ENCODE assay signal across 26 mouse cellular contexts in the genomic region with DNA sequence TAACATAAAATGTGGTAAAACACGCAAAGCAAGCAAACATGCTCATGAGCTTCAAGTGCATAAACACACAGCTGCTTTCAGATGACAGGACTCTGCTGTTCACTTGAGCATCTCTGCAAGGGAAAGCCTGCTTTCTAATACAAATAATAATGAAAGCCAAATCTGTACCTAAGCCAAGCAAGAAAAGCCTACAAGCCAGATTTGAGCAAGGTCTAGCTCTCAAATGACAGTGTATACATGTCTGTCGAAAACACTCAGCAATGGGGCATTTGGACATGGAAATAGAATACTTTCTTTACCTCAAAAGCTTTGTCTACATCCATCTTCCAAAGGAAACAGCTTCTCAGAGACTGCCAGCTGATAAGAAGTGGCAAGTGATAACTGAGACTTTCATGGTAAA. TPM values are rescaled to one million over a fixed set of nuclear protein-coding genes. Genes with fewer than 3 reads are reported as not detected.
DNase-seq lines count a peak whose midpoint lies in the region; ATAC-seq lines count a peak whose summit lies in the region.
"Had no signal": no experiment of that assay in that cellular context is flagged by ENCODE, and none has a peak within 500 bp of the region (broad histone marks: within the 10 kb centered on the region; RNA-seq: fewer than 3 reads in every experiment).

No protein-coding gene starts in this region.

- peaks cover 7% of the 10 kb centered on the region; the same call in 1 of the 2 replicates for H3K4me1 ChIP-seq in kidney, embryonic 15.5 days
- H3K4me1 ChIP-seq in kidney, embryonic 14.5 days (ENCODE audit: control insufficient read depth, insufficient read depth, low read length), result no peaks in the 10 kb centered on the region
- H3K4me1 ChIP-seq in lung, embryonic 16.5 days (replicated peaks; ENCODE audit: control insufficient read depth, insufficient read depth, low read length), result peaks cover 7% of the 10 kb centered on the region
- peaks cover 6% of the 10 kb centered on the region; the same call in 1 of the 2 replicates for H3K4me1 ChIP-seq in stomach, embryonic 14.5 days (ENCODE audit: control insufficient read depth, insufficient read depth, low read length)
- no peaks in the 10 kb centered on the region for H3K4me1 ChIP-seq in forebrain, embryonic 13.5 days
- H3K4me1 ChIP-seq: forebrain, embryonic 15.5 days; hindbrain, embryonic 15.5 days; liver, embryonic 12.5 days; midbrain, embryonic 12.5 days had no signal

- H3K4me2 ChIP-seq in kidney, embryonic 15.5 days, result no peak overlapping the region
- H3K4me2 ChIP-seq in kidney, embryonic 14.5 days (replicated peaks; ENCODE audit: low read depth, low read length), result no peak overlapping the region
- no peak overlapping the region for H3K4me2 ChIP-seq in lung, embryonic 16.5 days (ENCODE audit: low read depth, low read length)
- no peak overlapping the region for H3K4me2 ChIP-seq in stomach, embryonic 14.5 days (replicated peaks; ENCODE audit: low read depth, low read length)
- no peak overlapping the region for H3K4me2 ChIP-seq in forebrain, embryonic 13.5 days
- H3K4me2 ChIP-seq: embryonic facial prominence, embryonic 15.5 days; forebrain, embryonic 15.5 days; hindbrain, embryonic 15.5 days; limb, embryonic 12.5 days; liver, embryonic 12.5 days; midbrain, embryonic 12.5 days had no signal

- no peaks in the 10 kb centered on the region for H3K36me3 ChIP-seq in kidney, embryonic 15.5 days
- H3K36me3 ChIP-seq in kidney, embryonic 14.5 days (ENCODE audit: control insufficient read depth, insufficient read depth, low read length), result no peaks in the 10 kb centered on the region
- H3K36me3 ChIP-seq in lung, embryonic 16.5 days (ENCODE audit: control insufficient read depth, insufficient read depth, low read length), result no peaks in the 10 kb centered on the region
- H3K36me3 ChIP-seq in stomach, embryonic 14.5 days (ENCODE audit: control insufficient read depth, insufficient read depth, low read length), result no peaks in the 10 kb centered on the region
- H3K36me3 ChIP-seq in forebrain, embryonic 13.5 days (ENCODE audit: poor library complexity, severe bottlenecking), result no peaks in the 10 kb centered on the region
- H3K36me3 ChIP-seq: embryonic facial prominence, embryonic 15.5 days; forebrain, embryonic 15.5 days; heart, embryonic 10.5 days; hindbrain, embryonic 15.5 days; limb, embryonic 12.5 days; liver, embryonic 12.5 days; midbrain, embryonic 12.5 days had no signal

- H3K4me3 ChIP-seq in kidney, embryonic 15.5 days (replicated peaks), result no peak overlapping the region
- no peak overlapping the region for H3K4me3 ChIP-seq in kidney, embryonic 14.5 days (ENCODE audit: low read length)
- H3K4me3 ChIP-seq in lung, embryonic 16.5 days (ENCODE audit: low read length), result no peak overlapping the region
- H3K4me3 ChIP-seq in stomach, embryonic 14.5 days (ENCODE audit: low read depth, low read length), result no peak overlapping the region
- no peak overlapping the region for H3K4me3 ChIP-seq in forebrain, embryonic 13.5 days
- H3K4me3 ChIP-seq: embryonic facial prominence, embryonic 15.5 days; forebrain, embryonic 15.5 days; heart, embryonic 10.5 days; hindbrain, embryonic 15.5 days; limb, embryonic 12.5 days; liver, embryonic 12.5 days; midbrain, embryonic 12.5 days had no signal

- peak overlapping the region; percentile 66; the same call in 1 of the 2 replicates for H3K27ac ChIP-seq in kidney, embryonic 15.5 days
- H3K27ac ChIP-seq in kidney, embryonic 14.5 days (ENCODE audit: low read depth, low read length), result no peak overlapping the region
- H3K27ac ChIP-seq in lung, embryonic 16.5 days (ENCODE audit: low read length), result peak overlapping the region; percentile 48
- peak overlapping the region; percentile 77; the same call in 1 of the 2 replicates for H3K27ac ChIP-seq in stomach, embryonic 14.5 days (ENCODE audit: low read length)
- H3K27ac ChIP-seq in forebrain, embryonic 13.5 days, result no peak overlapping the region
- H3K27ac ChIP-seq: embryonic facial prominence, embryonic 15.5 days; forebrain, embryonic 15.5 days; heart, embryonic 10.5 days; hindbrain, embryonic 15.5 days; liver, embryonic 12.5 days; midbrain, embryonic 12.5 days had no signal

- no peaks in the 10 kb centered on the region for H3K27me3 ChIP-seq in kidney, embryonic 15.5 days
- no peaks in the 10 kb centered on the region for H3K27me3 ChIP-seq in kidney, embryonic 14.5 days (ENCODE audit: control insufficient read depth, insufficient read depth, low read length)
- no peaks in the 10 kb centered on the region for H3K27me3 ChIP-seq in lung, embryonic 16.5 days (ENCODE audit: control insufficient read depth, insufficient read depth, low read depth, low read length)
- no peaks in the 10 kb centered on the region for H3K27me3 ChIP-seq in stomach, embryonic 14.5 days (ENCODE audit: control insufficient read depth, insufficient read depth, low read length)
- no peaks in the 10 kb centered on the region for H3K27me3 ChIP-seq in forebrain, embryonic 13.5 days
- H3K27me3 ChIP-seq: embryonic facial prominence, embryonic 15.5 days; forebrain, embryonic 15.5 days; hindbrain, embryonic 15.5 days; limb, embryonic 12.5 days; liver, embryonic 12.5 days; midbrain, embryonic 12.5 days had no signal

- ATAC-seq in kidney, embryonic 15.5 days (replicated peaks; ENCODE audit: low FRiP score), result no peak
- no peak for ATAC-seq in kidney, embryonic 14.5 days (ENCODE audit: low FRiP score, low TSS enrichment)
- peak; percentile 40 for ATAC-seq in lung, embryonic 16.5 days (ENCODE audit: low read depth)
- ATAC-seq in stomach, embryonic 14.5 days (ENCODE audit: insufficient number of reproducible peaks, insufficient read depth, low FRiP score, low read depth), result no peak
- no peak for ATAC-seq in forebrain, embryonic 13.5 days
- ATAC-seq: forebrain, embryonic 15.5 days; liver, embryonic 12.5 days had no signal

- WGBS in kidney, embryonic 15.5 days, result 52% methylated on average over 2 of the region's 2 CpGs
- 56% methylated on average over 2 of the region's 2 CpGs for WGBS in kidney, embryonic 14.5 days
- 22% methylated on average over 2 of the region's 2 CpGs for WGBS in lung, embryonic 16.5 days
- WGBS in stomach, embryonic 14.5 days, result 28% methylated on average over 2 of the region's 2 CpGs
- WGBS in forebrain, embryonic 13.5 days, result 87% methylated on average over 2 of the region's 2 CpGs

- H3K9ac ChIP-seq in kidney, embryonic 15.5 days, result no peak overlapping the region
- no peak overlapping the region for H3K9ac ChIP-seq in kidney, embryonic 14.5 days (ENCODE audit: low read depth, low read length)
- no peak overlapping the region for H3K9ac ChIP-seq in lung, embryonic 16.5 days (ENCODE audit: low read length)
- no peak overlapping the region for H3K9ac ChIP-seq in stomach, embryonic 14.5 days (replicated peaks; ENCODE audit: low read depth, low read length)
- H3K9ac ChIP-seq in forebrain, embryonic 13.5 days, result no peak overlapping the region
- H3K9ac ChIP-seq: embryonic facial prominence, embryonic 15.5 days; forebrain, embryonic 15.5 days; hindbrain, embryonic 15.5 days; limb, embryonic 12.5 days; liver, embryonic 12.5 days; midbrain, embryonic 12.5 days had no signal

- H3K9me3 ChIP-seq in kidney, embryonic 15.5 days (replicated peaks), result no peaks in the 10 kb centered on the region
- no peaks in the 10 kb centered on the region for H3K9me3 ChIP-seq in kidney, embryonic 14.5 days (ENCODE audit: control insufficient read depth, low read length)
- H3K9me3 ChIP-seq in lung, embryonic 16.5 days (ENCODE audit: control insufficient read depth, low read length), result no peaks in the 10 kb centered on the region
- no peaks in the 10 kb centered on the region for H3K9me3 ChIP-seq in stomach, embryonic 14.5 days (ENCODE audit: control insufficient read depth, low read depth, low read length)
- H3K9me3 ChIP-seq in forebrain, embryonic 13.5 days (replicated peaks), result no peaks in the 10 kb centered on the region
- H3K9me3 ChIP-seq: embryonic facial prominence, embryonic 15.5 days; forebrain, embryonic 15.5 days; heart, embryonic 10.5 days; hindbrain, embryonic 15.5 days; limb, embryonic 12.5 days; liver, embryonic 12.5 days; midbrain, embryonic 12.5 days had no signal

- DNase-seq in lung, postnatal 25 days (ENCODE audit: low spot score), result no peak
- no peak for DNase-seq in frontal cortex, postnatal 14 days (ENCODE audit: low spot score in 2 of 2)
- DNase-seq: adrenal gland, adult 2 months; cerebellum, adult 2 months; cerebellum, postnatal 25 days; gastrocnemius, postnatal 10 days; heart, postnatal 14 days; kidney, adult 11 months; kidney, postnatal 36 days; layer of hippocampus, postnatal 36 days; lung, adult 18-20 months; thymus, postnatal 25 days had no signal

RNA-seq across cellular contexts. Expression of gene Efcab1, which starts 10.9 kb away (rescaled TPM):
- polyA plus RNA-seq in kidney, embryonic 15.5 days (2015; fragmentation: Nextera tagmentation; extraction: Ambion mirVana), result 2.8 and 4.3 TPM in 2 replicates
- 3.2 and 5.0 TPM in 2 replicates for polyA plus RNA-seq in kidney, embryonic 14.5 days (2014; fragmentation: Nextera tagmentation; extraction: Ambion mirVana)
- polyA plus RNA-seq in lung, embryonic 16.5 days (2015; fragmentation: Nextera tagmentation; extraction: Ambion mirVana), result 13.0 TPM in 2 replicates
- polyA plus RNA-seq in stomach, embryonic 14.5 days (2014; fragmentation: Nextera tagmentation; extraction: Ambion mirVana), result 19.5 and 20.4 TPM in 2 replicates
- 9.7 and 14.1 TPM in 2 replicates for polyA plus RNA-seq in forebrain, embryonic 13.5 days (2015; fragmentation: Nextera tagmentation; extraction: Ambion mirVana)
- polyA plus RNA-seq: C2C12; small intestine, adult 2 months had no signal

Comparison
In these comparisons a context has a peak if more than half of its experiments do, and no peak if none do; other contexts are left out.
1. H3K27ac ChIP-seq: peak in kidney, embryonic 15.5 days (single experiment), lung, embryonic 16.5 days (single experiment) and stomach, embryonic 14.5 days (single experiment); none in kidney, embryonic 14.5 days (single experiment) and forebrain, embryonic 13.5 days (single experiment).